Mouse (Mus musculus) heart, postnatal 0 days (tissue): ENCODE measurements around the gene Bcl7b.

Experiments used
- CTCF ChIP-seq: IDR thresholded peaks from 2 replicates; pipeline ENCODE4 v1.5.1; 2016; ENCODE audit warnings: antibody characterized with exemption, control low read depth, low read depth
- EP300 ChIP-seq: IDR thresholded peaks from 2 replicates; pipeline ENCODE4 v1.6.1; 2016; ENCODE audit warnings: antibody characterized with exemption, low read depth

DNA sequence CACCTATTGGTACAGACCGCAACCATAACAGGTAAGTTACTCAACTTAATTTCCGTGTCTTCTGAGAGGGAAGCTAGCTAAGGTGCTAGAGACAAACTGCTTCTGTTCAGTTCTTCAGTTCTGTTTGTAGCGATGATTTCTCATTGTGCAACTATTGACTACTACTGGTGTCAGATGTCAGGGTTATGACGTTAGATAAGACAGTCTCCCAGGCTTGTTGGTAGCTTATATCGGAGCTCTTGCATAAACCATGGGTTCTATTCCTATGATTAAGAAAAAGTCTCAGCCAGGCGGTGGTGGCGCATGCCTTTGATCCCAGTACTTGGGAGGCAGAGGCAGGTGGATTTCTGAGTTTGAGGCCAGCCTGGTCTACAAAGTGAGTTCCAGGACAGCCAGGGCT, 54.0 kb downstream of the Bcl7b start:
- TF ChIP-seq CTCF (no peak), EP300 (no peak)
